In the genomic region with DNA sequence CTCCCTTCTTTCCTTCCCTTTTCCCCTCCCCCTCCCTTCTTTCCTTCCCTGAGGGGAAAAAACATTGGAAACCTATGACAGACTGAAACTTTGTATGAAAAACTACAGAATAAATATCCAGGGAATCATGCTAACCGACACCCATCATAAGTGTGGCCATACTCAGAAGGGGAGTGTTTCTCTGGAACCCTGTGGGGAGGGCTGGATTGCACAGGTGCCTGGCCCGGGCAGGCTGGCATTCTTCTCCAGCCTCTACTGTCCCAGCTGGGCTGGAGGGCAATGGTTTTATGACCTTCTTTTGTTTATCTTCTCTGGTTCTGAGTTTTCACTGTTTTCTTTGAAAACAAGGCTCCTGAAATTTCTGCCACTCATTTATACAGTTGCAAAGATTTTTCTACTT, we compare ENCODE assay signal across 15 mouse cellular contexts.
"Had no signal": no experiment of that assay in that cellular context is flagged by ENCODE, and none has a peak within 500 bp of the region (broad histone marks: within the 10 kb centered on the region; RNA-seq: fewer than 3 reads in every experiment).

No protein-coding gene starts in this region.

- H3K27ac ChIP-seq: neural tube, embryonic 15.5 days; stomach, embryonic 15.5 days; stomach, postnatal 0 days had no signal

- H3K36me3 ChIP-seq: neural tube, embryonic 15.5 days; stomach, embryonic 15.5 days had no signal

- H3K9me3 ChIP-seq: neural tube, embryonic 15.5 days; stomach, embryonic 15.5 days had no signal

- H3K9ac ChIP-seq: neural tube, embryonic 15.5 days; stomach, embryonic 15.5 days had no signal

- H3K4me2 ChIP-seq: neural tube, embryonic 15.5 days; stomach, embryonic 15.5 days had no signal

- H3K4me1 ChIP-seq: stomach, embryonic 15.5 days had no signal

- H3K27me3 ChIP-seq: neural tube, embryonic 15.5 days; stomach, embryonic 15.5 days had no signal

- H3K4me3 ChIP-seq: neural tube, embryonic 15.5 days; stomach, embryonic 15.5 days had no signal

- DNase-seq: retina, postnatal 1 day; right cerebral cortex, adult 18-20 months; right cerebral cortex, postnatal 14 days; right cerebral cortex, postnatal 25 days; right cerebral cortex, postnatal 4 days; spleen, adult 18-20 months; thymus, adult 18-20 months; thymus, adult 2 months; thymus, postnatal 14 days; thymus, postnatal 25 days; thymus, postnatal 36 days; thymus, postnatal 4 days had no signal
